Mouse (Mus musculus): ENCODE measurements at regions not wholly inside any gene's neighbourhood (a gene's known extent, or its start where the extent isn't known, plus 50 kb on each side); places are given as distances from the start of the nearest gene placed in this dataset.
"Not testable (repeated sequence)": the region's sequence is repeated elsewhere in the genome, so short reads cannot be mapped to it uniquely, and the experiment has no call there.

- no peaks in the 10 kb centered on the region for H3K4me1 ChIP-seq (ENCODE audit: insufficient read depth, low read length)
- ATAC-seq (ENCODE audit: low FRiP score, low TSS enrichment), result no peak
- no peaks in the 10 kb centered on the region for H3K36me3 ChIP-seq (ENCODE audit: insufficient read depth, low read length)
- no peak overlapping the region for H3K9ac ChIP-seq (replicated peaks; ENCODE audit: low read length)
- no peak overlapping the region for H3K27ac ChIP-seq (ENCODE audit: low read length)
- no peaks in the 10 kb centered on the region for H3K9me3 ChIP-seq (ENCODE audit: low read length)
- no peaks in the 10 kb centered on the region for H3K27me3 ChIP-seq (ENCODE audit: insufficient read depth, low read length)
- no peak overlapping the region for H3K4me3 ChIP-seq (ENCODE audit: low read length)
- no peak overlapping the region for H3K4me2 ChIP-seq (replicated peaks; ENCODE audit: low read depth, low read length)
Measured at GRCm38 (mm10) chr10:31143856-31144488, 169.2 kb upstream of the Hddc2 start.

- H3K36me3 ChIP-seq (ENCODE audit: insufficient read depth, low read length), result no peaks in the 10 kb centered on the region
- H3K27me3 ChIP-seq (ENCODE audit: insufficient read depth, low read length), result no peaks in the 10 kb centered on the region
- no peak overlapping the region for H3K9ac ChIP-seq (replicated peaks; ENCODE audit: low read length)
- no peaks in the 10 kb centered on the region for H3K4me1 ChIP-seq (ENCODE audit: insufficient read depth, low read length)
- no peaks in the 10 kb centered on the region for H3K9me3 ChIP-seq (ENCODE audit: low read length)
- no peak overlapping the region for H3K4me2 ChIP-seq (replicated peaks; ENCODE audit: low read depth, low read length)
- no peak for ATAC-seq (ENCODE audit: low FRiP score, low TSS enrichment)
- WGBS, result 91% methylated on average over 3 of the region's 3 CpGs
- H3K27ac ChIP-seq (ENCODE audit: low read length), result no peak overlapping the region
- no peak overlapping the region for H3K4me3 ChIP-seq (ENCODE audit: low read length)
Measured at GRCm38 (mm10) chr10:31144489-31144872, 168.7 kb upstream of the Hddc2 start.

DNA sequence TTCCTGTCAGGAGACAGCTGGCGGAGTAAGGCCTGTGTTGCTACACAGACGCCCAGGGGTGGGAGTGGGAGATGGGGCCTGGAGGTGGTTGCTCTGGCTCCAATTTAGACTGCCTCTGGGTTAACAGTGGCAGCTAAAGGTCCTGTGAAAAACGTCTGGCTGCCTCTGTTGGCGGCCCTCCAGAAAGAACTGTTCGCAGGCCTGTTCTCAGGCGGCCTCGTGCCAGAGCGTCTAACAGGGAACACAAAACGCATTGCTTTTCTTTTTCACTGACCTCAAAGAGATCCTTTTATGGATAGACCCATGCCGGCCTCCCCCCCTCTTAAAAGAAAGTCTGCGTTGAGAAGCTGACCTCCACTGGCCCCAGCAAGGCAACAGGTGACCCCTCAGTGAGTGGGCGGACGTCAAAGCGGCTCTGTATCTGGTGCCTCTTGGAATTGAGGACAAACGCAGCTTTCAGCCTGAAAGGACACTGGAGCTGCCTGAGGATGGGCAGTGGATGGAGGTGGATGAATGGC lies 140.0 kb upstream of the Hddc2 start:
- H3K4me2 ChIP-seq (replicated peaks; ENCODE audit: low read depth, low read length), result no peak overlapping the region
- WGBS, result 23% methylated on average over 15 of the region's 15 CpGs
- no peak overlapping the region for H3K9ac ChIP-seq (replicated peaks; ENCODE audit: low read length)
- no peaks in the 10 kb centered on the region for H3K9me3 ChIP-seq (ENCODE audit: low read length)
- no peak overlapping the region for H3K27ac ChIP-seq (ENCODE audit: low read length)
- peaks cover 4% of the 10 kb centered on the region; the same call in 1 of the 2 replicates for H3K4me1 ChIP-seq (ENCODE audit: insufficient read depth, low read length)
- H3K36me3 ChIP-seq (ENCODE audit: insufficient read depth, low read length), result no peaks in the 10 kb centered on the region
- peak; percentile 92 for ATAC-seq (ENCODE audit: low FRiP score, low TSS enrichment)
- H3K27me3 ChIP-seq (ENCODE audit: insufficient read depth, low read length), result no peaks in the 10 kb centered on the region
- no peak overlapping the region for H3K4me3 ChIP-seq (ENCODE audit: low read length)

DNA sequence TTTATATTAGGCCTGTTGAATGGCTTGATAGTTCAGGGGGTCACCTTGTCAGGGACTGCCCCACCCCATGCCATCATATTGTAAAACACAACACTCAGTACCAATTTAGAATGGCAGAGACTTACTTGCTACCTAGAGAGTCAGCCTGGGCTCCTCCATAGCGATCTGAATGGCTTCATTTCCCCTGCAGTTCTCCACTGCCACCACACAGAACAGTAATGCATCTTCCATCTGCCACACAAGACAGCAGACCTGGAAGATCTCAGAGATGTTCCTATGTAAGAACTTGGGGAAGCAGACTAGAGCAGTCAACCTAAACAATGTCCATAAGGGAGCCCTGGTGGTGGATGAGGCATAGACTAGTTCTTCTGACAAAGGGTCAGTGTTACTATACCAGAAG lies 123.6 kb upstream of the Hddc2 start:
- Histone ChIP-seq H3K4me1 (ENCODE audit: insufficient read depth, low read length) (no peaks in the 10 kb centered on the region), H3K36me3 (ENCODE audit: insufficient read depth, low read length) (no peaks in the 10 kb centered on the region), H3K9ac (replicated peaks; ENCODE audit: low read length) (no peak overlapping the region), H3K27ac (ENCODE audit: low read length) (no peak overlapping the region), H3K9me3 (ENCODE audit: low read length) (no peaks in the 10 kb centered on the region), H3K27me3 (ENCODE audit: insufficient read depth, low read length) (no peaks in the 10 kb centered on the region), H3K4me2 (replicated peaks; ENCODE audit: low read depth, low read length) (no peak overlapping the region), H3K4me3 (ENCODE audit: low read length) (no peak overlapping the region)
- WGBS, result 45% methylated on average over 1 of the region's 1 CpGs
- ATAC-seq (ENCODE audit: low FRiP score, low TSS enrichment), result no peak

- not testable (repeated sequence) for H3K4me2 ChIP-seq (replicated peaks; ENCODE audit: low read depth, low read length); ATAC-seq (ENCODE audit: low FRiP score, low TSS enrichment); H3K9me3 ChIP-seq (ENCODE audit: low read length); H3K36me3 ChIP-seq (ENCODE audit: insufficient read depth, low read length); H3K4me1 ChIP-seq (ENCODE audit: insufficient read depth, low read length); H3K27me3 ChIP-seq (ENCODE audit: insufficient read depth, low read length); H3K9ac ChIP-seq (replicated peaks; ENCODE audit: low read length); H3K4me3 ChIP-seq (ENCODE audit: low read length); H3K27ac ChIP-seq (ENCODE audit: low read length)
- 91% methylated on average over 8 of the region's 8 CpGs for WGBS
Measured at GRCm38 (mm10) chr10:31212164-31212563, 101.0 kb upstream of the Hddc2 start.

GRCm38 (mm10) chr10:31212778-31213454 lies 100.3 kb upstream of the Hddc2 start:
- 14% methylated on average over 2 of the region's 2 CpGs for WGBS
- no peak overlapping the region for H3K27ac ChIP-seq (ENCODE audit: low read length)

GRCm38 (mm10) chr10:31221902-31222301 lies 91.3 kb upstream of the Hddc2 start:
- 33% methylated on average over 1 of the region's 1 CpGs for WGBS
- H3K27me3 ChIP-seq (ENCODE audit: insufficient read depth, low read length), result no peaks in the 10 kb centered on the region
- no peak overlapping the region for H3K27ac ChIP-seq (ENCODE audit: low read length)
- ATAC-seq (ENCODE audit: low FRiP score, low TSS enrichment), result peak; percentile 57; the same call in 1 of the 2 replicates
- no peaks in the 10 kb centered on the region for H3K36me3 ChIP-seq (ENCODE audit: insufficient read depth, low read length)
- H3K4me3 ChIP-seq (ENCODE audit: low read length), result no peak overlapping the region
- no peaks in the 10 kb centered on the region for H3K4me1 ChIP-seq (ENCODE audit: insufficient read depth, low read length)
- no peak overlapping the region for H3K4me2 ChIP-seq (replicated peaks; ENCODE audit: low read depth, low read length)
- H3K9me3 ChIP-seq (ENCODE audit: low read length), result no peaks in the 10 kb centered on the region
- no peak overlapping the region for H3K9ac ChIP-seq (replicated peaks; ENCODE audit: low read length)

More at GRCm38 (mm10) chr10:31212778-31213454, 100.3 kb upstream of the Hddc2 start:
- no peaks in the 10 kb centered on the region for H3K27me3 ChIP-seq (ENCODE audit: insufficient read depth, low read length)
- H3K9ac ChIP-seq (replicated peaks; ENCODE audit: low read length), result no peak overlapping the region
- H3K9me3 ChIP-seq (ENCODE audit: low read length), result no peaks in the 10 kb centered on the region
- ATAC-seq (ENCODE audit: low FRiP score, low TSS enrichment), result no peak; the same call in 1 of the 2 replicates
- H3K4me3 ChIP-seq (ENCODE audit: low read length), result no peak overlapping the region
- H3K36me3 ChIP-seq (ENCODE audit: insufficient read depth, low read length), result no peaks in the 10 kb centered on the region
- H3K4me1 ChIP-seq (ENCODE audit: insufficient read depth, low read length), result no peaks in the 10 kb centered on the region
- H3K4me2 ChIP-seq (replicated peaks; ENCODE audit: low read depth, low read length), result no peak overlapping the region

GRCm38 (mm10) chr10:31229078-31229477 lies 84.1 kb upstream of the Hddc2 start:
- Histone ChIP-seq H3K9me3 (ENCODE audit: low read length) (no peaks in the 10 kb centered on the region), H3K4me3 (ENCODE audit: low read length) (no peak overlapping the region), H3K4me2 (replicated peaks; ENCODE audit: low read depth, low read length) (no peak overlapping the region), H3K9ac (replicated peaks; ENCODE audit: low read length) (no peak overlapping the region), H3K27me3 (ENCODE audit: insufficient read depth, low read length) (no peaks in the 10 kb centered on the region), H3K36me3 (ENCODE audit: insufficient read depth, low read length) (no peaks in the 10 kb centered on the region), H3K27ac (ENCODE audit: low read length) (no peak overlapping the region), H3K4me1 (ENCODE audit: insufficient read depth, low read length) (no peaks in the 10 kb centered on the region)
- ATAC-seq (ENCODE audit: low FRiP score, low TSS enrichment), result no peak
- WGBS, result 89% methylated on average over 3 of the region's 3 CpGs

- ATAC-seq (ENCODE audit: low FRiP score, low TSS enrichment), result no peak
- no peak overlapping the region for H3K4me3 ChIP-seq (ENCODE audit: low read length)
- WGBS, result 70% methylated on average over 3 of the region's 3 CpGs
Measured at GRCm38 (mm10) chr10:31242442-31242966, 70.7 kb upstream of the Hddc2 start.

More at GRCm38 (mm10) chr10:31242442-31242966, 70.7 kb upstream of the Hddc2 start:
- H3K36me3 ChIP-seq (ENCODE audit: insufficient read depth, low read length), result no peaks in the 10 kb centered on the region
- no peak overlapping the region for H3K4me2 ChIP-seq (replicated peaks; ENCODE audit: low read depth, low read length)
- no peaks in the 10 kb centered on the region for H3K9me3 ChIP-seq (ENCODE audit: low read length)
- no peak overlapping the region for H3K27ac ChIP-seq (ENCODE audit: low read length)
- H3K27me3 ChIP-seq (ENCODE audit: insufficient read depth, low read length), result no peaks in the 10 kb centered on the region
- H3K4me1 ChIP-seq (ENCODE audit: insufficient read depth, low read length), result no peaks in the 10 kb centered on the region
- H3K9ac ChIP-seq (replicated peaks; ENCODE audit: low read length), result no peak overlapping the region

All from kidney, embryonic 16.5 days (tissue).